Mouse (Mus musculus): Measurements from ENCODE around the gene Adamtsl5.

Gene Adamtsl5

DNA sequence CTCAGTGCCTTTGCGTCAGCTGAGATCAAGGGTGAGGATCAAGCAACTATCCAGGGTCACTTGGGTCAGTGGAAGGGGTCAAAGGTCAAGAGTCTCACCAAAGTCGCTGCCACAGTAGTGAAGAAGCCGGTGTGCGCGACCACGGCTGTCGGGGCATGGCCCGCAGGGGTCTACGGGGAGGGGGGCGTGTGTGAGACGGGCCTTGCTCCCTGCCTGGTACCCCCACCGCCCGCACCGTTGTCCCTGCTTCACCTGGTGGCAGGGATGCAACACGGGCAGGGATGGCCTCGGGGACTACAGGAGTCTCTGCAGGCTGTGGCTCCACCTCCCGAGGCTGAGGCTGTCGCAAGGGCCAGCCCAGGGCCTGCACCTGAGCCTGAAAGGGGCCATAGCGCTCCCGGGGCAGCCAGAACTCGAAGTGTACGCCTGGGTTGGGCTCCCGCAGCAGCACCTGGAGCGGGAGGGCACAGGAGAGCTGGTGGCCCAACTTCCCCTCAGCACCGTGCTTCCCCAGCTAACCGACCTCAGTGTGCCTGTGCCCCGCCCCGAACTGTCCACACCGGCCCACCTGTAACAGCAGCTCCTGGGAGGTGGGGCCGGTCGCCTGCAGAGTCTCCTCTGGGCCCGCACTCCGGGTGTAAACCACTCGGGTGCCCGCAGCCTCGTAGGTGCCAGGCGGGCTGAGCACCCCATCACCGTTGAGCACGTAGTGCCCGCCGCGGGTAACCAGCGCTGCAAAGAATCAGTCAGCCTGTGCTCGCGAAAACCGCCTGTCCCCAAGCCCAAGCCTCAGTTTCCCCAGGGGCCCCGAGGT lies 6.5 kb downstream of the Adamtsl5 start:
- DNase-seq = no peak

GRCm38 (mm10) chr10:80341026-80341425 lies 7.2 kb downstream of the Adamtsl5 start:
- DNase-seq = no peak

DNA sequence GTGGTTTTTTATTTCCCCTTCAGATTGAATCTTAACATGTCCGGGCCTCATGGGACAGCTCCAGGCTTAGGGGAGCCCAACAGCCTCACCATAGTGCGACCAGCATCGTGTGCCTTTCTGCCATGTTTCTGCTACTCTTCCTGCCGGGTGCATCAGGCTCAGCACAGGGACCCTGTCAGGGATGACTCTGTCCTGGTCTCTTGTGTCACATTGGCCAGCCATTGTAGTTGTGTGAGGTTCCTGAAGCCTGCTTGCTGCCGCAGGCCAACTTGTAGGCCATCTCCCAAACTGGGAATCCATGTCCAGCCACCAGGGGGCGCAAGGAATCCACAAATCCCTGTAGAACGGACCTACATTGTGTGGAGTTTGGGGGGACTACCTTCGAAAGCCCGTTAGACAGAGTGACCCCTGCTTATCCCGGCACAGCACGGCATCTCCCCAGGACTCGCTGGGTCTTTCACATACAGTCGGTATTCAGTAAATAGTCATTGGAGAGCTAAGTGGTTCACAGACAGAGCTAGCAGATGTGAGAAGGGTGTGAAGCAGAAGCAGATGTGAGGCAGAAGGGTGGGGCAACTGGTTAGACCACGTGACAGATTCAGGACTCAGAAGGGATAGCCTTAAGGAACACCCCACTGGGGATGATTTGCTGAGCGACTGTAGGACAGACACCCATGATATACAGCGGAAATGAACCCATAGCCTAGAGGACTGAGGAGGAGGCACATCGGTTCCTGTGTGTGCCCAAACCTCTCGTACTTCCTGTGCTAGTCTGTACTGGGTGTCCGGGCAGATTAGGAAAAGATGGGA lies 8.1 kb downstream of the Adamtsl5 start:
- peak; percentile 91 for DNase-seq

- no peak for DNase-seq
Measured at GRCm38 (mm10) chr10:80336263-80336662, 11.9 kb downstream of the Adamtsl5 start.

DNA sequence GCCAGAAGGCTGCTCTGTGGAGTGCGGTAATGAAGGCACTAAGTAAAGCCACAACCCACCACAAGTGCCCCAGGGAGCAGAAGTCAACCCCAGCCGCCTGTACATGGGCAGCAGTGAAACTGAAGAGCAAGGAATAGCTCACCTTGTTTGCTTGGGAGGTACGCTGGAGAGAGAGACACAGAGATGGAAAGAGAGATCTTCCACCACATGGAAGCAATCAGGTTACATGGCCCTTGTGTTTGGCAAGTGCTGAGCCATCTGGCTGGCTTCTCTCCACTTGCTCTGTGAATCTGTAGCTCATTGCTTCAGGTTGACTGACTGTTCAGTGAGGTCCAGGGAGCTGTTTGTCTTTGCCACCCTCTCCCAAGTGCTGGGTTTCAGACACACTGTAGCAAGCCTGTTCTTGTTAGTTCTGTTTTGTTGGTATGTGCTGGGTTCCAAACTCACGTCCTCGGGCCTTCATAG lies 15.7 kb downstream of the Adamtsl5 start:
- no peak for DNase-seq

DNA sequence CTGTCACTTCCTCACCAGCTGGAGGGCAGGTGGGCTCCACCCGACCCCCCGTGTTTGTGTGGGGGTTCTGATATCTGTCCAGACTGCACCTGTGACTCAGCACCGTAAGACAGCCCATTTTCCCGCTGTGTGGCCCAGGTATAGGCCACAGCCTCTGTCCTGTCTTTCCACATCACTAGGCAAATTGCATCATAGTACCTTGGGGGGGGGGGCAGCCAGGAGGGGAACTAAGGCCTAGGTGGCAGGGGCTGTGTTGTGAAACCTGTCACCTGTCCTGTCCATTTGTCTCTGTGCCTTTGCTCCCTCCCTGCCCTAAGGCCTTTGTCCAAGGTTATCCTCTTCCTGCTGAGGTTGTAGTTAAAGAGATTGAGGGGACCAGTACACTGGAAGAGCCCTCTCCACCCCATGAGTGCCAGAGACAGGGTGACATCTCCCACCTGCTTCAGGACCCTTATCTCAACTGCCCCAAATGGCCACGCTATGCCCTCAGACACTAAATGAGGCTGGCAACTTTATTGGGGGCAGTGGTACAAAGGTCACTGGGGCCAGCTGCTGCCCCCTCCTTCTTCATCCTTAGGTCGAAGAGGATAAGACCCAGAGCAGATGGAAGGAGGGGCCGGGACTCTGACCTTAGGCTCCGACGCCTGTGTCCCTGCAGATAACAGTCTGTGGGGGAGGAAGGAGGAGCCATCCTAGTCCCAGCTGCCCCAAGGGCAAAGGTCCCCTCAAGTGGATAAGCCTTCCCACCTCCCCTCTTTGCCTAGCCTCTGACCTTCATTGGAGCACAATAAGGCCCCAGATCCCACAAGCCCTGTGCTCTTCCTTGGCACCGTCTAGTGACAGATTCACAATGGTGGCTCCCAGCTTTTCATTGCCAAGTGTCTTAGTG lies 16.3 kb downstream of the Adamtsl5 start:
- DNase-seq = no peak

DNA sequence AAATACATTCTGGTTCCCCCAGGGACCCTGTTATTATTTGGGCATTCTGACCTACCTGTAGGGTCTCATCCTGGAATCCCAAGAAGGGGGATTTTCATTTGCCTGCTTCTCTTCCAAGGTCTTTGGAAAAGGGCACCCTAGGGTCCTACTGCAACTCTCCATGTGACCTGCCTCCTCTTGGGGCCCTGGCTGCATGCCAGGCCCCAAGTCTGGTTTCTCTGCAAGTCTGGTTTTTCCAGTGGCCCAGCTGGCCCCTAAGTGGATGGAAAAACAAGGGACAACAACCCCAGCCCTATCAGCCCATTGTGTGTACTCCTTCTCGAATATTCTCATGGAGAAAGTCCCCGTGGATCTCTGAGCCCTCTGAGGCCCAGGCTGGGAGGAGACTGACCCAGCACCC lies 17.3 kb downstream of the Adamtsl5 start:
- no peak for DNase-seq

- no peak for DNase-seq
Measured at GRCm38 (mm10) chr10:80330084-80330483, 18.1 kb downstream of the Adamtsl5 start.

DNA sequence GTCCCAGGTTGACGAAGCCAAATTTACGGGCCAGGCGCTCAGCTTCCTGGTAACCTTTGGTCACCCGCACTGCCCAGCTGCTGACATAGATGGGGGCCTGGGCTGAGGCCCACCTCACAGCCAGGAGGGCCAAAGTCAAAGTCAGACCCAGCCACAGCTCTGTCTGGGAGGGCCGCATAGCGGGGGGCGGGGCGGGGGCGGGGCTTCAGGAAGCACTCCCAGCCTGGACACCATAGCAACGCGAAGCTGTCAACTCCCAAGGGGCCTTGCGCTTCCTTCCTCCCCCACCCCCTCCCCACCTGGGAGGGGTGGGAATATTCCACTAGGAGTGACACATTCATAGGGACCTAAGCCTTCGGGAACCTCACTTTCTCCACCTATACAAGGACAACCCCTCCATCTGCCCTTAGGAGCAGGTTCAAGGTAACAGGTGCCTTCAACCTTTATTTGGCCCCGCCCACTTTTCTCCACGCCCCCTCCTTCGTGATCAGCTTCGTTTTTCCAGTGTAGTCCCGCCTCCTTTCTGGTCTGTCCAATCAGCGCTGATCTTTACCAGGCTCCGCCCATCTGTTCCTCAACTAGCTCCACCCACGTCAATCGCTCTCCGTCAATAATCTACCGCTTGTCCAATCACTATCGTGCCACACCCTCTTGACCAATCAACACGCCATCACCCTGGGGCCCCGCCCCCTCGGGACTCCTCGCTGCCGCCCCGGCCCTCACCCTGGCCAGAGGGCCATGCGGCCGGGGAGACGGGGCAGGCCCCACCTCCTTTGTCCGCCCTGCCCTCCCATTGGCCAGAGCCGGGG lies 18.7 kb downstream of the Adamtsl5 start, which contains the start of the genes Pcsk4 and Reep6:
TSS of gene Pcsk4 (minus strand) at position 226 of the 809 bp plus-strand sequence.
TSS of gene Reep6 (plus strand) at position 681 of the 809 bp plus-strand sequence.
- peak; percentile 99 for DNase-seq

- no peak for DNase-seq
Measured at GRCm38 (mm10) chr10:80325045-80325444, 23.2 kb downstream of the Adamtsl5 start.

- DNase-seq = no peak
Measured at GRCm38 (mm10) chr10:80324120-80325037, 23.8 kb downstream of the Adamtsl5 start.

DNA sequence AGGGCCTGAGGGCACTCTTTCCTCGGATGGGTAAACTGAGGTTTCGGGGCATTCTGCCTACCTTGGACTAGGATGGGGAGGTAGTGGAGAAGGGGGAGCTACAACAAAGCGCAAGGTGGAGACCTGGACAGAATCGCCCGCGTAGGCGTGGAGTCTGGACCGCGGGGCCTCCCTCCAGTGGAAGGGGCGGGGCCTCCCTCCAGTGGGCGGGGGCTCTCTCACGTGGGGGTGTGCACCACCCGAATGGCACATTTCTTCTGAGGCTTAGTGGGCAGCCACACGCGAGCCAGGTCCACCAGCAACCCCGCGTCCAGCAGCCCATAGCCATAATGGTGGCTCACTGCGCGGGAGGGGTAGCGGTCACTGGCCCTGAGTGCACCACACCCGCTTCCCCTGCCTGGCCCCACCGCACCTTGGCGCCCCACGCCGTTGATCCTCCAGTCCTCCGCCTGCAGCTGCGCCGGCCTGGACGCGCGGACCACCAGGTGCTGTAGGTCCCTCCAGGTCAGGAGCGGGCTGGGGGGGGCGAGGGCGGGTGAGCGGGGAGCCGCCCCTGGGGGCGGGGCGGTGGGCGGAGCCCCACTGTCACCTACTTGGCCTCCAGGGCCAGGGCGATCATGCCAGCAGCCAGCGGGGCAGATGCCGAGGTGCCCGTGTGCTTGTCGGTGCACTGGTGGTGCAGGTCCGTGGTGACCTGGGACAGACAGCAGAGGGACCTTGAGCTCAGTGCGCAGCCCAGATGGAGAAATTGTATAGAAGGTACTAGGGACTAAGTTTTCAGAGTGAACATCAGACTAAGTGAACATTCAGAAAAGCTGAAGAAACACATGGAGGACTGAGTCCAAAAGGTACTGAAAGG lies 24.7 kb downstream of the Adamtsl5 start:
- peak; percentile 85 for DNase-seq

DNA sequence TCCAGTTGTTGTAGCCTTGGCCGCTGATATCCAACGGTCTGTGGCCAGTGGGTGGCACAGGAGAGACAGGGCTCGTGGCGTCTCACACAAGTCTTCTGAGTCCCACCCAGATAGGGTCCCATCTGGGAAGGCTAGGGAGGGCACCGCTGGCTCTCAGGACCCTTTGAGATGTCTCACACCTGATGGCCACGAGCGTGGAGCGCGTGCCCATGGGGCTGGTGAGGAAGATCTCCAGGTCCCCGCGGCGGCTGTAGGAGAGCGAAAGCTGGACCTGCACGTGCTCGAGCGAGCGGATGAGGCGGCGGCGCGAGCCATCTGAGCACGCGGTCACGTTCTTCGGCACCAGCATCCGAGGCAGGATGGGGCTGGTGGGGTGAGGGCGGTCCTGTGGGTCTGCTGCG lies 25.4 kb downstream of the Adamtsl5 start:
- peak; percentile 47 for DNase-seq

- DNase-seq = no peak
Measured at GRCm38 (mm10) chr10:80321670-80322581, 26.3 kb downstream of the Adamtsl5 start.

DNA sequence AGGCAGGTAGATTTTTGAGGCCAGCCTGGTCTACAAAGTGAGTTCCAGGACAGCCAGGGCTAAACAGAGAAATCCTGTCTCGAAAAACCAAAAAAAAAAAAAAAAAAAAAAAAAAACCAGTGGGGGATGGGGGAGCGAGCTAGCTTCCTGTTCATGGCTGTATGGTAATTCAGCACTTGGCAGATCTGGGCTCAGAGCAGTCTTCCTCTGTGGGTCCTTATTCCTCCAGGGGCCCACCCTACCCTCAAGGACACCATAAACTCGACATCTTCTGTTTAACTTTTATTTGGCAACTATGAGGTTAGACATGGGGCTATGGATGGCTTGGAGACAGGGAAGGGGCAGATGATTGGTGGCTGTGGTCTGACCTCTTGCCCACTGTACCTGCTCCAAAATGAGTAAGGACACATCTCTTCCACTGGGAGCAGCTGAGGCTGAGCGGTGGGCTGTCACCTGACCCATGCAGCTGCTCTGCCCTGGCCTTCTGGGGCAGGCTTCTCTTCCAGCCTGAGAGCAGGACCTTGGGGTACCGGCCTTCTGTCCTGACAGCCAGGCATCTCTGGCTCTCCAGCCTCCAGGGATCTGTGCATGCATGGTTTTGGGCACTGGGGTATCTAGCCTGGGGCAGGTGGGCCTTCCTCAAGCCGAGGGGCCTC lies 27.1 kb downstream of the Adamtsl5 start:
- DNase-seq = no peak

DNA sequence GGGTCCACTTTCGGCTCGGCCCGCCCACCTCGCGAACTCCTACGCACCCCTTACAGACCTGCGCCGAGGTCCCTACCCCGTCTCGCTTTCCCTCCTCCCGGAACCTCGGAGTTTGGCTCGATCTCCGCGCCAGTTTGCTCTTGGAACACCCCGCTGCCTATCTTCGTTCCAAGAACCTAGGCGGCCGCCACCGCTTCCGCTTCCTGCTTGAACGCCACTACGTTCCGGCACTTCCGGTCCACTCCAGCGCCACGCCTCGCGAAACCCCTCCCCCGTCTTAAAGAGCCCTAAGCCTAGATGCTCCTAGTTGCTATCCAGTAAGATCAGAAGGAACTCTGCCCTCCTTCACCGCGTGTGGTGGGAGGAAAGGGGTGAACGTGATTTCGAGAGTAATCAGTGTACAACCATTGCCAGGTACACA lies 27.9 kb downstream of the Adamtsl5 start, which contains the start of gene 2310011J03Rik:
TSS of gene 2310011J03Rik (minus strand) at position 198 of the 421 bp plus-strand sequence.
- DNase-seq = peak; percentile 97

DNA sequence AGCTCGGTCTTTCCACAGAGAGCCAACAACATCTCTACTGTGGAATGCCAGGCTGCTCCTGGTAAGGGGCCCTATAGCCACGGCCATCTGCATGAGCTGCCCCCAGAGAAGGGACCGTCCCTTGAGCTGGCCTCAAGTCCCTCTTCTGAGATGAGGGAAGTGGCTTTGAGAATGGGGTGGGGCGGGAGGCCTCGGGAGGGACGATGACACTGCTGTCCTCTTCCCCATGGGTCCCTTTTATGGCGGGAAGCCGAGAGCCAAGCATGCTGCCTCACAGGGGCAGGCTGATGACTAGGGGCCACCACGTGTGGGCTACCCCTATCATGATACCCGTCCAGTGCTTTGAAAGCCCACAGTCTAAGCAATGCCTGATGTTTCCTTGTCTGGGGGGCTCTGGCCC lies 31.2 kb downstream of the Adamtsl5 start:
- no peak for DNase-seq

GRCm38 (mm10) chr10:80316359-80316781 lies 31.8 kb downstream of the Adamtsl5 start:
- DNase-seq = no peak

Data from lung, postnatal 10 days (tissue).